In the genomic region with DNA sequence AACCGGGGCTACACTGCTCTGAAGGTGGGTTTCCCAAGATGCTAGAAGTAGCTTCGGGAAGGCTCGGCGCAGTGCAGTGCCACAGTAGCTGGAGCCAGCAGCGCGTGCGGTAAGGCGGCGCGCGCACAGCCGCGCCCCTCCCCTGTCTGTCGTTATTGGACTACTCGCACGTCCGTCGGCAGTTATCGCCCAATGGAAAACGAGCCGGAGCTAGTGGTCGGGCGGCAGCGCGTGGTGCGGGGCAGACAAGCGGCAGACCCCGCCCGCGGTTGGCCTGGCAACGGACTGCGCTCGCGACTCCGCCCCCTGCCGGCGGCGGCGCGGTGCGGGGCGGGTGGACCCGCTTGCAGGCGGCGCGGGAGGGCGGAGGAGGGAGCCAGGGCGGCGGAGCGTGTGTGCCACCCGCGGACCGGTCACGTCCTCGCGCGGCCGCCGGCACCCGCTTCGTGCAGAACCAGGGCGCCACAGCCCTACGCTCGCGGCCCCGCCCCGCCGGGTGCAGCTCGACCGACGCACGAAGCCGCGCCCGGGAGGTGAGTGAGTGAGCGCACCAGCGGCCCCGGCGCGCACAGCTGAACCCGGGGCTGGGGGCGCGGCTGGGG, we compare ENCODE assay signal across 8 mouse cellular contexts. TPM values are rescaled to one million over a fixed set of nuclear protein-coding genes. Genes with fewer than 3 reads are reported as not detected.
DNase-seq lines count a peak whose midpoint lies in the region; ATAC-seq and TF ChIP-seq lines count a peak whose summit lies in the region.

A gene (plus strand): TSS at position 328 of the 602 bp plus-strand sequence.

- ATAC-seq in activated CD4-positive, CD25-positive, alpha-beta regulatory T cell, adult 4 months, result peak; percentile 90
- peak; percentile 95 for ATAC-seq in common myeloid progenitor, adult 5-6 weeks (replicated peaks; ENCODE audit: low read depth, poor library complexity, severe bottlenecking)
- ATAC-seq in megakaryocyte, adult 5-6 weeks (ENCODE audit: poor library complexity, severe bottlenecking), result peak; percentile 93

- intact Hi-C loops in left cerebral cortex, adult 2 months (cut with DNase I), result loop anchor here (2.0 to 5.0 kb wide), 2 partner anchors 14 to 40 kb away; no protein-coding TSS in a partner anchor

- H3K4me3 ChIP-seq in left cerebral cortex, adult 2 months, result peak within 1 kb of the TSS; percentile 73

- TF ChIP-seq CTCF in left cerebral cortex, adult 2 months (IDR thresholded peaks at IDR 0.05), result peak; percentile 71

- H3K27ac ChIP-seq in left cerebral cortex, adult 2 months, result peak within 1 kb of the TSS; percentile 88

- DNase-seq in gastrocnemius, postnatal 10 days, result peak; percentile 92
- DNase-seq in hindlimb bud, embryonic 11.5 days (ENCODE audit: extremely low spot score, low read depth, low spot score), result peak; percentile 82
- peak; percentile 99 for DNase-seq in left cerebral cortex, adult 2 months (ENCODE audit: extremely low spot score in 1 of 2, low spot score in 2 of 2)
- DNase-seq in right cerebral cortex, adult 18-20 months, result peak; percentile 99
- peak; percentile 95 for DNase-seq in urinary bladder, adult 2 months (ENCODE audit: low spot score)

RNA-seq across cellular contexts. Expression of the gene that starts here (rescaled TPM):
- polyA plus RNA-seq in activated CD4-positive, CD25-positive, alpha-beta regulatory T cell, adult 4 months (2017; shearing (Covaris generic)), result not detected
- total RNA-seq in common myeloid progenitor, adult 5-6 weeks (2017), result 2.4 and 2.7 TPM in 2 replicates
- total RNA-seq in gastrocnemius, postnatal 10 days (2021), result 1 to 10 TPM in 1 of 2 experiments, under 1 TPM in 1; 0.99 to 1.6 TPM
- 100 to 1,000 TPM; 114 to 124 TPM for total RNA-seq in left cerebral cortex, adult 2 months (2021)
- 0.11 TPM in 1 of 2 replicates, not detected in the other for total RNA-seq in megakaryocyte, adult 5-6 weeks (2015)
- total RNA-seq in megakaryocyte, adult 5-6 weeks (2017), result 0.18 TPM in 1 of 2 replicates, not detected in the other
- 10.8 and 14.1 TPM in 2 replicates for polyA plus RNA-seq in urinary bladder, adult 2 months (2012; rRNA removed)

Comparison
In these comparisons a context has a peak if more than half of its experiments do, and no peak if none do; other contexts are left out.
1. Peak in every context shown above with its lines: DNase-seq, ATAC-seq, H3K4me3 ChIP-seq and H3K27ac ChIP-seq.
2. RNA of the gene that starts here (total RNA-seq): 114 to 124 TPM in left cerebral cortex, adult 2 months; 2.4 to 2.7 TPM in common myeloid progenitor, adult 5-6 weeks, 0.99 to 1.6 TPM in gastrocnemius, postnatal 10 days and 0.11 to 0.18 TPM in megakaryocyte, adult 5-6 weeks; every median in the first group is over 10 times any median in the second.
3. RNA of the gene that starts here (polyA plus RNA-seq): 10.8 to 14.1 TPM in urinary bladder, adult 2 months; not detected in activated CD4-positive, CD25-positive, alpha-beta regulatory T cell, adult 4 months; every median in the first group is over 10 times any median in the second.
4. Peak in ATAC-seq in activated CD4-positive, CD25-positive, alpha-beta regulatory T cell, adult 4 months; RNA of the gene not detected or under 1 TPM.
5. Peak in ATAC-seq in megakaryocyte, adult 5-6 weeks; RNA of the gene not detected or under 1 TPM.